Mouse (Mus musculus) forelimb bud, embryonic 11.5 days (tissue): ENCODE measurements at regions not wholly inside any gene's neighbourhood (a gene's known extent, or its start where the extent isn't known, plus 50 kb on each side); places are given as distances from the start of the nearest gene placed in this dataset.

Source experiments
- DNase-seq: peaks from one replicate; pipeline ENCODE4 v3.0.0-alpha.2; 2012; ENCODE audit warnings: low read depth, low spot score

DNA sequence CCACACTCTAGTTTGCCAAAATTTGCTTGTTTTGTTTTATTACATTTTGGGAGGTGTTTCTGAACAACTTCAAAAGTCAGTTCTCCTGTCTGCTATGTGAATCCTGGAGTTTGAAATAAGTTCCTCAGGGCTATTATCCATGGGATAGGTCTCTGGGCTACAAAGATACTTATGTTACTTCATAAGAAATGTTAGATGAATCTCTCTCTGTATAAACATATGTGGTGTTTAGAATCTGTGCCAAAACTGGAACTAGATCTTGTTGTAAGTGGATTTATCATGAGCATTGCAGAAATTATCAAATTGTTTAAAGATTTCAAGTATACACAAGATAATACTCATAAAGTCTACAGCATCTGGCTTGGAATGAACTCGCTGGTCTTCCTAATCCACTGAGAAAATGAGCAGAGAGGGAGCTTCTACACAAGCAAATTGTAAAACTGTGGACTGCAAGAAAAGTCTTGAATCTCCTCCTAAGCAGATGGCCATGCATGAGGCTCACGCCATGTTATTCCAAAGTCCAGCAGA, 355.2 kb upstream of the Robo1 start:
- no peak for DNase-seq

DNA sequence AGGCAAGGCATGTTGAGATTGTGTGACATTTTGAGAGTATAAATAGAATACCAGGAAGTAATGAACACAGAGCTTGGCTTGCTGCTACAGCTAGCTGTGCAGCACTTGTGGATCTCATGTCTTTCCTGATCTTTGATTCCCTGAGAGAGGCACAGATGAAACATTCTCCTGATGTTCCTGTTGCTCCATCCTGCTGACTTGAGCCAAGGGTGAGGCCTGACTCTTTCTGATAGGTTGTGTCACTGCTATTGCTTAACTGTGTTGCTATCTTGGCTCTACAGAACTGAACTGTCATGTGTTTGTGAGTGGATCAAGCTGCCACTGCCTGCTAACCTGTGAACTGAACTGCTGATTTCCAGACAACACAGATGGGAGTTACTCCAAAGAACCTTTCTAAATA, 344.5 kb upstream of the Robo1 start:
- DNase-seq: no peak

- no peak for DNase-seq
Observed at GRCm38 (mm10) chr16:71973811-71974210, 334.3 kb upstream of the Robo1 start.

- no peak for DNase-seq
Observed at GRCm38 (mm10) chr16:71997634-71998278, 310.4 kb upstream of the Robo1 start.

DNA sequence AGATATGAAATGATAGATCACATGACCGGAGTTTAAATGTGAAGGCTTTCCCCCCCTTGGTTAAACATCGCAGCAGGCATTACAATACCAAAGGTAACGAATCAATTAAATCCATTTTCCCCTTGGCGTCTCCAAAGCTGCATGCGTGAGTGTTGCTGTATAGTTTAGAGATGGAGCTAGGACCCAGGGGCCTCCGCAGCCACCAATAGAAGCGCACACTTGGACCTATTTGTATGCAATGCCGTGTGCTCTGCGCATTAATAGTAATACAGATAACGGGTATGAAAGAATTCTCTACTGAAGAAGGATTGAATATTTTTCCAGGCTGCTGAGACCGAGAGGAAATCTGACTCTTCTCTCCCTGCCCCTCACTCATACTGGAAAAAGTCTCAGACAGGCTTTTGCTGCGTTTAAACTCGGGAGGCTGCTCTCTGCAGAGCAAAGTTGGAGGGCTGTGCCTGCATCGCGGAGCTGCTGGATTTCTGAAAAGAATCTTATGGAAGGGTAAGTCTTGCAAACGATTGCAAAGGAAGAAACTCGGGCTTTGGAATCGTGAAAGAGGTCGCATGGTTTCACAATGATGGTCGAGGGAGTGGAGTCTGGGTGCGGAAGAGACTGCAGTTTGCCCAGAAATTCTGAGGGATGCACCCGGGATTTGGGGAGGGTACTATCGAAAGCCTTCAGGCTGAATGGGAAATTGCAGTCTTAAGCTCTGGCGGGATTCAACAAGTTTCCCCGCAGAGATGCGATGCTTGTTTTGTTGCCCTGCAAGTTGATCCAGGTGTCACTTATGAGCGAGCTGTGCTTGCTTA, 280.5 kb upstream of the Robo1 start:
- peak; percentile 46 for DNase-seq

GRCm38 (mm10) chr16:72028216-72028610, 279.9 kb upstream of the Robo1 start:
- no peak for DNase-seq

- peak; percentile 12 for DNase-seq
Observed at GRCm38 (mm10) chr16:72028798-72029197, 279.3 kb upstream of the Robo1 start.

DNA sequence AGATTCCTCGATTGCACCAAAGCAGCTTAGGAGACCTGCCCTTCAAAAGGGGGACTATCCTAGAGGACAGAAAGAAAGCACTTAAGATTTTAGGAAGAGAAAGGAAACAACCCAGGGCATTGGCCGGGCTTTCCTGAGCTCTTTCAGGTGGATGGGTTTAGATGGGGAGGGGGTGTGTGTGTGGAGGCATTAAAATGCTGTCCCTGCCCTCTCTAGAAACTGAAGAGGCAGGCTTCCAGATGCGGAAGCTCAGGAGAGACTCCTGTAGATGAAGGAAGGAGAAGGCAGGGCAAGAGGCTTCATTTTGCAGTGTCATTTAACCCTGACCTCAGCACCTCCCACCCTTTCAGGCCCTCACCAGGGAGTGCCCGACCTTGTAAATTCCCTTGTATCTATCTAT, 278.8 kb upstream of the Robo1 start:
- DNase-seq: no peak

GRCm38 (mm10) chr16:72068254-72068653, 239.9 kb upstream of the Robo1 start:
- DNase-seq: no peak

DNA sequence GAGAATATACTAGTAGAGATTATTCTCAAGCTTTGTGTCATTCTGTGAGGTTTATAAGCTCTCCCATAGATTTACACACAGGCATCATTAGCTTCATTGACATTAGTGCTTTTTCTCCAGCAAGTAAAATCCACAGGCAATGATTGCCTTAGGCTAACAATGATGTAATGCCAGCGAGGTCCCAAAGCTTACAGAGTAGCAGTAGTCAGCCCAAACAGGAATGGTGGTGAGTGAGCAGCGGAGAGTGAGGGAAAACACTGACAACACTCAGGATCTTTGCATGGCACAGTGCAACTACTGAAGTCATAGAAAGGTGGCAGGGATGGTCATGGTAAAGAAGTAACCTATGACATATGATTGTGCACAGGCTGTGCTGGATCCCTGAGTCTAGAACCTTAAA, 238.5 kb upstream of the Robo1 start:
- DNase-seq: no peak

GRCm38 (mm10) chr16:72071756-72072471, 236.2 kb upstream of the Robo1 start:
- peak; percentile 5 for DNase-seq

GRCm38 (mm10) chr16:72085181-72085580, 222.9 kb upstream of the Robo1 start:
- DNase-seq: no peak

DNA sequence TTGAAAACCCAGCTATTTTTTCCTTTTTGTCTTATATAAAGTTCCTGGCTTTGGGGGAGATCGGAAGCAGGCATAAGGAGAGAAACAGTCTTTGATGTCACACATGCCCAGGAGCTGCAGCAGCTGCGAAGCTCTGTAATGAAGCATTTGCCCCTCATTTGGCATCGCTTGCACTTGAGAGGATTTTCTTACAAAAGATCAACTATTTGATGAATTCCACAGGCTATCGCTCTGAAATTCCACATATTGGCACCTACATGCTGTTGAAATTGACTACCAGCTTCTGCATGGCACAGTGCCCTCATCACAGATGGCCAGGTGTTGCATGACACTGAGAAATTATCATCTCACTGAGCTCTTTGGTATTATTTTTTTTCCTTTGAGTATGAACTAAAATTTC, 220.1 kb upstream of the Robo1 start:
- DNase-seq: peak; percentile 7

GRCm38 (mm10) chr16:72088916-72089315, 219.2 kb upstream of the Robo1 start:
- DNase-seq: no peak
